ENCODE assay signal across 27 mouse cellular contexts in the genomic region with DNA sequence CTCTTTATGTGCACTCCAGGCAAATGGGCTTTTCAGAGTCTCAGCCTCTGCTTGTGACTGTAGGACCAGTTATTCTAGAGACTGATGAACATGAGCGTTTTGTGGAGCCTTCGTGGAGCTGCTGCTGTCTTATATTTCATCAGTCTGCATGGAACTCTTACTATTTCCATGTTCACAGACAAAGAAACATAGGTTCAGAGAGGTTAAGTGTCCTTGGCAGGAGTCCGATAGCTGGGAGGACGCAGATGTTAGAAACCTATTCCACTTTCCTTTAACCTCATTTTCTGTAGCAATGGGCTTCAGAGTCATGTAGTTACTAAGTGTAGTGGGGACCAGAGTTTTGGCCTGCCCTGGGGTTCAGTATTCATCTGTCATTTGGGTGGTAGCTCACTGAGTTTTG. TPM values are rescaled to one million over a fixed set of nuclear protein-coding genes. Genes with fewer than 3 reads are reported as not detected.
DNase-seq lines count a peak whose midpoint lies in the region; ATAC-seq and TF ChIP-seq lines count a peak whose summit lies in the region.
"Had no signal": no experiment of that assay in that cellular context is flagged by ENCODE, and none has a peak within 500 bp of the region (broad histone marks: within the 10 kb centered on the region; RNA-seq: fewer than 3 reads in every experiment).

No protein-coding gene starts in this region.

- H3K27ac ChIP-seq in kidney, adult 2 months (ENCODE audit: insufficient read depth, low read depth, low read length): no peak overlapping the region
- H3K27ac ChIP-seq in lung, postnatal 0 days (ENCODE audit: low read length): peak overlapping the region; percentile 20; the same call in 1 of the 2 replicates
- no peak overlapping the region for H3K27ac ChIP-seq in left cerebral cortex, adult 2 months
- H3K27ac ChIP-seq: forebrain, embryonic 12.5 days; hindbrain, embryonic 10.5 days; hindbrain, embryonic 15.5 days; liver, embryonic 15.5 days; lung, embryonic 15.5 days; neural tube, embryonic 12.5 days had no signal

- H3K9me3 ChIP-seq in lung, postnatal 0 days (ENCODE audit: low read length): no peaks in the 10 kb centered on the region
- no peaks in the 10 kb centered on the region for H3K9me3 ChIP-seq in E14TG2a.4 (ENCODE audit: low read length)
- H3K9me3 ChIP-seq: embryonic facial prominence, embryonic 13.5 days; forebrain, embryonic 12.5 days; hindbrain, embryonic 10.5 days; hindbrain, embryonic 15.5 days; liver, embryonic 15.5 days; lung, embryonic 15.5 days; neural tube, embryonic 12.5 days had no signal

- 76% methylated on average over 4 of the region's 4 CpGs for WGBS in kidney, adult 2 months
- 50% methylated on average over 4 of the region's 4 CpGs for WGBS in lung, postnatal 0 days

- H3K36me3 ChIP-seq in kidney, adult 2 months (ENCODE audit: control insufficient read depth, insufficient read depth, low read length): no peaks in the 10 kb centered on the region; the same call in 1 of the 2 replicates
- peaks cover 44% of the 10 kb centered on the region for H3K36me3 ChIP-seq in lung, postnatal 0 days (ENCODE audit: insufficient read depth, low read length)
- H3K36me3 ChIP-seq in E14TG2a.4 (ENCODE audit: insufficient read depth, low read length) (peaks cover 49% of the 10 kb centered on the region), myocyte (ENCODE audit: control insufficient read depth, insufficient read depth) (peaks cover 53% of the 10 kb centered on the region)
- H3K36me3 ChIP-seq: forebrain, embryonic 12.5 days; hindbrain, embryonic 15.5 days; liver, embryonic 15.5 days; neural tube, embryonic 12.5 days had no signal

- TF ChIP-seq EP300 in lung, postnatal 0 days (IDR thresholded peaks at IDR 0.05): no peak

- H3K9ac ChIP-seq in lung, postnatal 0 days (replicated peaks; ENCODE audit: low read depth): no peak overlapping the region
- H3K9ac ChIP-seq: embryonic facial prominence, embryonic 13.5 days; forebrain, embryonic 12.5 days; forebrain, postnatal 0 days; hindbrain, embryonic 15.5 days; liver, embryonic 15.5 days; lung, embryonic 15.5 days; neural tube, embryonic 12.5 days had no signal

- peaks cover 5% of the 10 kb centered on the region for H3K4me1 ChIP-seq in kidney, adult 2 months (ENCODE audit: control insufficient read depth, insufficient read depth, low read length)
- peaks cover 27% of the 10 kb centered on the region for H3K4me1 ChIP-seq in lung, postnatal 0 days (ENCODE audit: insufficient read depth, low read depth, low read length)
- peaks cover 59% of the 10 kb centered on the region for H3K4me1 ChIP-seq in E14TG2a.4 (replicated peaks; ENCODE audit: low read depth, low read length)
- H3K4me1 ChIP-seq: hindbrain, embryonic 15.5 days; neural tube, embryonic 12.5 days had no signal

- TF ChIP-seq POLR2A in kidney, adult 2 months (IDR thresholded peaks at IDR 0.05; ENCODE audit: low read depth, low read length): no peak
- TF ChIP-seq POLR2A in myocyte (IDR thresholded peaks at IDR 0.05; ENCODE audit: insufficient read length, low read depth): no peak

- peak; percentile 51 for DNase-seq in kidney, adult 2 months
- no peak for DNase-seq in kidney, adult 11 months
- DNase-seq in lung, postnatal 0 days (ENCODE audit: low spot score): peak; percentile 36
- DNase-seq in lung, postnatal 10 days: no peak
- DNase-seq in left cerebral cortex, adult 2 months (ENCODE audit: extremely low spot score in 1 of 2, low spot score in 2 of 2): no peak
- no peak for DNase-seq in left cerebral cortex, adult 8-10 months (ENCODE audit: low spot score in 2 of 2)
- DNase-seq: adrenal gland, postnatal 14 days; cerebellum, adult 11-12 months; cerebellum, adult 9-11 months; embryo, embryonic 11 days; forebrain, postnatal 0 days; gastrocnemius, postnatal 14 days; heart, postnatal 14 days; kidney, adult 18-20 months; kidney, postnatal 4 days; thymus, postnatal 4 days had no signal

- no peak for ATAC-seq in lung, postnatal 0 days
- ATAC-seq: forebrain, postnatal 0 days; midbrain, embryonic 16.5 days had no signal

- no peak for TF ChIP-seq CTCF in kidney, adult 2 months (conservative IDR thresholded peaks at IDR 0.05; ENCODE audit: insufficient read depth, insufficient read length, low read depth, low read length)
- TF ChIP-seq CTCF in lung, postnatal 0 days (IDR thresholded peaks at IDR 0.05): no peak
- TF ChIP-seq CTCF in E14TG2a.4 (conservative IDR thresholded peaks at IDR 0.05; ENCODE audit: low read length): no peak
- no peak for TF ChIP-seq CTCF in left cerebral cortex, adult 2 months (IDR thresholded peaks at IDR 0.05)

- no peak overlapping the region for H3ac ChIP-seq in myocyte (ENCODE audit: control insufficient read depth, insufficient read length)

- peaks cover 99% of the 10 kb centered on the region for H3K79me2 ChIP-seq in myocyte (ENCODE audit: control insufficient read depth, insufficient read depth)

- H3K4me3 ChIP-seq in kidney, adult 2 months (ENCODE audit: insufficient read depth, low read depth, low read length): no peak overlapping the region
- no peak overlapping the region for H3K4me3 ChIP-seq in lung, postnatal 0 days (ENCODE audit: low read depth, low read length)
- H3K4me3 ChIP-seq in E14TG2a.4 (replicated peaks; ENCODE audit: low read length) (peak overlapping the region; percentile 11; the same call in 1 of the 2 replicates), myocyte (no peak overlapping the region)
- H3K4me3 ChIP-seq in left cerebral cortex, adult 2 months: no peak overlapping the region
- H3K4me3 ChIP-seq: embryonic facial prominence, embryonic 13.5 days; forebrain, embryonic 12.5 days; hindbrain, embryonic 10.5 days; hindbrain, embryonic 15.5 days; liver, embryonic 15.5 days; lung, embryonic 15.5 days; neural tube, embryonic 12.5 days had no signal

- intact Hi-C loops in left cerebral cortex, adult 2 months (cut with DNase I): loop anchor here (2.0 kb wide), 1 partner anchor 76 kb away; no protein-coding TSS in a partner anchor

- 0 out of 2 replicates have a peak overlapping the region, but pooled peaks have one; percentile 25 for H3K4me2 ChIP-seq in lung, postnatal 0 days (replicated peaks; ENCODE audit: low read depth, low read length)
- H3K4me2 ChIP-seq in myocyte (ENCODE audit: low read depth): peak overlapping the region; percentile 100
- H3K4me2 ChIP-seq: forebrain, embryonic 12.5 days; hindbrain, embryonic 15.5 days; liver, embryonic 15.5 days; lung, embryonic 15.5 days; midbrain, embryonic 11.5 days; neural tube, embryonic 12.5 days had no signal

- H3K27me3 ChIP-seq in kidney, adult 2 months (replicated peaks; ENCODE audit: control insufficient read depth, insufficient read depth, low read length): no peaks in the 10 kb centered on the region
- H3K27me3 ChIP-seq in lung, postnatal 0 days (replicated peaks; ENCODE audit: insufficient read depth, low read length): no peaks in the 10 kb centered on the region
- H3K27me3 ChIP-seq in E14TG2a.4 (ENCODE audit: insufficient read depth, low read length) (no peaks in the 10 kb centered on the region), myocyte (ENCODE audit: control insufficient read depth, insufficient read depth, insufficient read length) (no peaks in the 10 kb centered on the region)
- H3K27me3 ChIP-seq: embryonic facial prominence, embryonic 13.5 days; forebrain, embryonic 12.5 days; hindbrain, embryonic 15.5 days; liver, embryonic 15.5 days; lung, embryonic 15.5 days; neural tube, embryonic 12.5 days had no signal

TF ChIP-seq in myocyte, 11 proteins besides CTCF, POLR2A, EP300 and RAD21:
- TF ChIP-seq TCF3 (IDR thresholded peaks at IDR 0.05; ENCODE audit: insufficient read length, low read depth) (no peak), CEBPB (IDR thresholded peaks at IDR 0.05; ENCODE audit: insufficient read depth, poor library complexity, severe bottlenecking) (no peak), E2F4 (IDR thresholded peaks at IDR 0.05; ENCODE audit: insufficient read depth) (no peak), MAX (IDR thresholded peaks at IDR 0.05; ENCODE audit: low read depth) (no peak), TCF12 (IDR thresholded peaks at IDR 0.05; ENCODE audit: insufficient read depth, poor library complexity, severe bottlenecking) (no peak), MYOD1 (IDR thresholded peaks at IDR 0.05; ENCODE audit: control insufficient read depth in 1 of 3, insufficient read length in 2 of 3, low read depth in 2 of 3) (no peak), MYOG (IDR thresholded peaks at IDR 0.05; ENCODE audit: control insufficient read depth in 1 of 3, insufficient read depth in 1 of 3, insufficient read length in 2 of 3, low read depth in 2 of 3) (no peak), POLR2AphosphoS2 (IDR thresholded peaks at IDR 0.05; ENCODE audit: insufficient read length, low read depth) (no peak), USF1 (IDR thresholded peaks at IDR 0.05; ENCODE audit: low read depth) (no peak), SRF (IDR thresholded peaks at IDR 0.05; ENCODE audit: control insufficient read depth, insufficient read length, low read depth) (no peak), REST (IDR thresholded peaks at IDR 0.05; ENCODE audit: insufficient read depth, insufficient read length) (no peak)

RNA-seq across cellular contexts. Expression of a gene that starts 10.1 kb away (rescaled TPM):
- polyA plus RNA-seq in kidney, adult 2 months (2012; rRNA removed): 11.9 TPM in 2 replicates
- polyA plus RNA-seq in lung, postnatal 0 days (2015; fragmentation: Nextera tagmentation; extraction: Ambion mirVana): 151 and 163 TPM in 2 replicates
- 93.3 TPM for polyA plus RNA-seq in myocyte (2012; fragmentation: generic; extraction: Trizol)
- 10 to 100 TPM; 22.5 to 32.2 TPM for total RNA-seq in left cerebral cortex, adult 2 months (2021)
- 10 to 100 TPM; 24.9 to 29.0 (median 27.5) TPM for total RNA-seq in left cerebral cortex, adult 8-10 months (2022)

RNA-seq across cellular contexts. Expression of a gene that starts 32.4 kb away (rescaled TPM):
- polyA plus RNA-seq in kidney, adult 2 months (2012; rRNA removed): 203 and 236 TPM in 2 replicates
- polyA plus RNA-seq in lung, postnatal 0 days (2015; fragmentation: Nextera tagmentation; extraction: Ambion mirVana): 153 and 159 TPM in 2 replicates
- polyA plus RNA-seq in myocyte (2012; fragmentation: generic; extraction: Trizol): 896 TPM
- 100 to 1,000 TPM; 228 to 236 TPM for total RNA-seq in left cerebral cortex, adult 2 months (2021)
- total RNA-seq in left cerebral cortex, adult 8-10 months (2022): 100 to 1,000 TPM; 224 to 271 (median 243) TPM

RNA-seq across cellular contexts. Expression of a gene that starts 45.6 kb away (rescaled TPM):
- polyA plus RNA-seq in kidney, adult 2 months (2012; rRNA removed): 14.1 and 14.3 TPM in 2 replicates
- 12.8 and 13.6 TPM in 2 replicates for polyA plus RNA-seq in lung, postnatal 0 days (2015; fragmentation: Nextera tagmentation; extraction: Ambion mirVana)
- 24.9 TPM for polyA plus RNA-seq in myocyte (2012; fragmentation: generic; extraction: Trizol)
- total RNA-seq in left cerebral cortex, adult 2 months (2021): 10 to 100 TPM; 21.4 to 22.4 TPM
- total RNA-seq in left cerebral cortex, adult 8-10 months (2022): 10 to 100 TPM; 20.5 to 26.0 (median 22.1) TPM

RNA-seq across cellular contexts. Expression of a gene that starts 57.5 kb away (rescaled TPM):
- polyA plus RNA-seq in kidney, adult 2 months (2012; rRNA removed): 16.9 and 19.8 TPM in 2 replicates
- 81.8 and 84.7 TPM in 2 replicates for polyA plus RNA-seq in lung, postnatal 0 days (2015; fragmentation: Nextera tagmentation; extraction: Ambion mirVana)
- 81.5 TPM for polyA plus RNA-seq in myocyte (2012; fragmentation: generic; extraction: Trizol)
- 10 to 100 TPM; 55.5 to 55.6 TPM for total RNA-seq in left cerebral cortex, adult 2 months (2021)
- 10 to 100 TPM; 46.8 to 53.8 (median 50.4) TPM for total RNA-seq in left cerebral cortex, adult 8-10 months (2022)

Comparison
In these comparisons a context has a peak if more than half of its experiments do, and no peak if none do; other contexts are left out.
1. DNase-seq: peak in kidney, adult 2 months (single experiment) and lung, postnatal 0 days (single experiment); none in kidney, adult 11 months (single experiment), lung, postnatal 10 days (single experiment), left cerebral cortex, adult 2 months (0 of 2) and left cerebral cortex, adult 8-10 months (0 of 2).